Mouse (Mus musculus) c-Kit-positive CD71-negative TER-119-negative erythroid progenitor cells, embryonic 14.5 days (primary cell): ENCODE data around the gene Cpt1b.
"Not testable (repeated sequence)": the region's sequence is repeated elsewhere in the genome, so short reads cannot be mapped to it uniquely, and the experiment has no call there.

ENCODE experiments used
- DNase-seq: peaks from one replicate; pipeline ENCODE4 v3.0.0-alpha.2; 2013; ENCODE audit warnings: low read depth

Cpt1b gene

GRCm38 (mm10) chr15:89431806-89432205 is 6.1 kb upstream of the Cpt1b start:
- DNase-seq, result no peak

- DNase-seq, result no peak
Observed at GRCm38 (mm10) chr15:89431271-89431670, 5.6 kb upstream of the Cpt1b start.

GRCm38 (mm10) chr15:89430771-89431170 is 5.1 kb upstream of the Cpt1b start:
- DNase-seq, result not testable (repeated sequence)

- DNase-seq, result no peak
Observed at GRCm38 (mm10) chr15:89430341-89430740, 4.7 kb upstream of the Cpt1b start.

- peak; percentile 87 for DNase-seq
Observed at GRCm38 (mm10) chr15:89429352-89430221, 3.9 kb upstream of the Cpt1b start, which contains the start of the genes C730034F03Rik, Gm44502 and Chkb. C730034F03Rik (plus strand) TSS chr15:89429589. Gm44502 (minus strand) TSS chr15:89429696. Chkb (minus strand) TSS chr15:89429908.

GRCm38 (mm10) chr15:89428821-89429351 is 3.2 kb upstream of the Cpt1b start:
- DNase-seq, result no peak

- DNase-seq, result no peak
Observed at GRCm38 (mm10) chr15:89428136-89428790, 2.6 kb upstream of the Cpt1b start.

GRCm38 (mm10) chr15:89426716-89427115 is 1.1 kb upstream of the Cpt1b start:
- DNase-seq, result no peak

GRCm38 (mm10) chr15:89424621-89425020 is 1.0 kb downstream of the Cpt1b start:
- DNase-seq, result no peak

GRCm38 (mm10) chr15:89421938-89422337 is 3.7 kb downstream of the Cpt1b start:
- no peak for DNase-seq

GRCm38 (mm10) chr15:89415282-89415681 is 10.4 kb downstream of the Cpt1b start:
- no peak for DNase-seq

GRCm38 (mm10) chr15:89410118-89410517 is 15.5 kb downstream of the Cpt1b start, which contains the start of gene Syce3:
Syce3 (minus strand) TSS chr15:89410503.
- DNase-seq, result no peak

- DNase-seq, result no peak
Observed at GRCm38 (mm10) chr15:89406691-89407090, 19.0 kb downstream of the Cpt1b start.

- DNase-seq, result no peak
Observed at GRCm38 (mm10) chr15:89404831-89405623, 20.6 kb downstream of the Cpt1b start.

GRCm38 (mm10) chr15:89402471-89402870 is 23.2 kb downstream of the Cpt1b start:
- no peak for DNase-seq

- no peak for DNase-seq
Observed at GRCm38 (mm10) chr15:89399716-89400115, 25.9 kb downstream of the Cpt1b start.

GRCm38 (mm10) chr15:89398146-89398545 is 27.5 kb downstream of the Cpt1b start:
- no peak for DNase-seq

GRCm38 (mm10) chr15:89396883-89397282 is 28.8 kb downstream of the Cpt1b start:
- no peak for DNase-seq

GRCm38 (mm10) chr15:89390081-89390480 is 35.6 kb downstream of the Cpt1b start:
- no peak for DNase-seq

- no peak for DNase-seq
Observed at GRCm38 (mm10) chr15:89387127-89387526, 38.5 kb downstream of the Cpt1b start.

GRCm38 (mm10) chr15:89384617-89385016 is 41.0 kb downstream of the Cpt1b start, which contains the start of gene Klhdc7b:
Klhdc7b (plus strand) TSS chr15:89384917.
- no peak for DNase-seq

- no peak for DNase-seq
Observed at GRCm38 (mm10) chr15:89379429-89379828, 46.2 kb downstream of the Cpt1b start.
